Mouse (Mus musculus) embryonic facial prominence, embryonic 11.5 days (tissue): ENCODE data around the gene Sema3b. TPM values are rescaled to one million over a fixed set of nuclear protein-coding genes. Genes with fewer than 3 reads are reported as not detected.

Experiments used
- ATAC-seq: fragments of 200-750 bp; cut with Nextera tagmentation; replicated peaks from 2 replicates; pipeline ENCODE4 v1.8.0; 2017; ENCODE audit warnings: low read depth; ENCODE audit not compliant: insufficient number of reproducible peaks, low FRiP score, low TSS enrichment
- DNase-seq: peaks from one replicate; pipeline ENCODE4 v3.0.0-alpha.2; 2015; ENCODE audit warnings: low spot score
- H3K27ac ChIP-seq: fragments of 300-500 bp; sonication (generic); replicated peaks from 2 replicates; pipeline ENCODE4 v1.5.1; 2014; ENCODE audit warnings: mild to moderate bottlenecking, low read depth, low read length, control low read depth
- H3K27me3 ChIP-seq: fragments of 300-500 bp; sonication (generic); 2 replicates; pipeline ENCODE4 v1.6.1; 2014; ENCODE audit warnings: mild to moderate bottlenecking, low read length, moderate library complexity, mixed read lengths; ENCODE audit not compliant: control insufficient read depth, insufficient read depth
- H3K36me3 ChIP-seq: fragments of 300-500 bp; sonication (generic); replicated peaks from 2 replicates; pipeline ENCODE4 v1.6.1; 2014; ENCODE audit warnings: low read depth, mild to moderate bottlenecking, low read length, moderate library complexity, mixed read lengths; ENCODE audit not compliant: control insufficient read depth, insufficient read depth
- H3K4me1 ChIP-seq: fragments of 300-500 bp; sonication (generic); 2 replicates; pipeline ENCODE4 v1.6.1; 2014; ENCODE audit warnings: low read length, mixed read lengths; ENCODE audit not compliant: control insufficient read depth, insufficient read depth
- H3K4me2 ChIP-seq: fragments of 300-500 bp; sonication (generic); 2 replicates; pipeline ENCODE4 v1.6.1; 2014; ENCODE audit warnings: low read depth, mild to moderate bottlenecking, control low read depth, low read length, moderate library complexity
- H3K4me3 ChIP-seq: fragments of 300-500 bp; sonication (generic); 2 replicates; pipeline ENCODE4 v1.5.1; 2014; ENCODE audit warnings: low read depth, low read length, control low read depth
- H3K9ac ChIP-seq: fragments of 300-500 bp; sonication (generic); replicated peaks from 2 replicates; pipeline ENCODE4 v1.6.1; 2014; ENCODE audit warnings: mild to moderate bottlenecking, control low read depth, low read length
- H3K9me3 ChIP-seq: fragments of 300-500 bp; sonication (generic); replicated peaks from 2 replicates; pipeline ENCODE4 v1.6.1; 2016; ENCODE audit warnings: mild to moderate bottlenecking, low read length, inconsistent platforms, mixed read lengths; ENCODE audit not compliant: control insufficient read depth
- WGBS: fragments of 180-500 bp; shearing (Covaris S2); extraction: QIAGEN DNeasy Blood & Tissue Kit; methylation state at CpG from one replicate; pipeline ENCODE4 v1.1.7; 2014; 5-methylcytosine and 5-hydroxymethylcytosine counted together
- polyA plus RNA-seq: library from polyadenylated mRNA; unstranded; fragments of >200 nt; fragmentation: Nextera tagmentation; extraction: Ambion mirVana; gene quantifications from 2 replicates; pipeline ENCODE4 v1.2.1, GENCODE M21; 2014

The Sema3b gene
- polyA plus RNA-seq, 1 experiment from 2014 or later: 1.3 TPM

DNA sequence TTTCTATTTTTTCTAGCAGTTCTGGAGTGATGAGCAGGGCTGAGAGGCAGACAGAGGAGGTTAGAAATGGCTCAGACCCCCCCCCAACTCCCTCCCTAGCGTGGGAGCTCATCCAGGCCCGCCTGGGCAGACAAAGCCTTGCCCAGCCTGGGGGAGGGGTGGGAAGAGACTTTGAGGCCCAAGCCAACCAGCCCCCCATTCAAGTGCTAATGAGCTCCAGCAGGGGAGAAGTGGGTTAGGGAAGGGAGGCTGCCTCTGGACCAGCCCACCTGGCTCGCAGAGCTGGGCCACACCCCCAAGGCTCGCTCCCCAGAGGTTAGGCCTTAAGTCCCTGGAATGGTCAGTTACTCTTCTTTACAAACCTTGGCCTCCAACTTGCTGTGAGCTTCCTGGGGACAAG lies 21.5 kb upstream of the Sema3b start:
- ATAC-seq: peak; percentile 1; the same call in 1 of the 2 replicates
- peak; percentile 85 for DNase-seq
- Histone ChIP-seq H3K4me1 (peaks cover 40% of the 10 kb centered on the region), H3K27ac (peak overlapping the region; percentile 95), H3K36me3 (no peaks in the 10 kb centered on the region), H3K27me3 (no peaks in the 10 kb centered on the region), H3K4me3 (peak overlapping the region; percentile 15), H3K9ac (peak overlapping the region; percentile 58), H3K9me3 (no peaks in the 10 kb centered on the region), H3K4me2 (peak overlapping the region; percentile 38)
- WGBS: 3% methylated on average over 4 of the region's 4 CpGs

DNA sequence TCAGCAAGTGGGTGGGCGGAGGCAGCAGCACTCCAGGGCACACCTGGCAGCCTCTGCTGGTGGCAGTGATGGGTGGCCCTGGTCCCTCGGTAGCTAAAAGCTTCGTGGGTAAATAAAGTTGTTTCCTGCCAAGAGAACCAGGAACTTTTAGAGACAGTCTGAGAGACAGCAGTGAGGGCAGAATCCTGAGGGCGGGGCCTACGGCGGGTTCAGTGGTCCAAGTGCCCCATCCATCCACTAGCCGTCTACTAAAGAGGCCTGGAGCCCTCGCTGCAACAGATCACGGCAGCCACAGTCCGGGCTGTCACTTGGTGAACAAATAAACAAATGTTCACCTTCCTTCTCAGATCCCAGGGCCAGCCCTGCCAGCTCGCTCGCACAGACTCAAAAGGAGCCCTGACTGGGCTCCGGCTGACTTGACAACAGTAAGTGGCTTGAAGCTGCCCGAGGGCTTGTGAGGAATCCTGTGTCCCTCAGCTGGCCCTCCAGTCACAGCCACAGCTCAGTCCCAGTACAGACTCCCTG lies 20.9 kb upstream of the Sema3b start:
- Histone ChIP-seq H3K4me1 (peaks cover 39% of the 10 kb centered on the region), H3K9me3 (no peaks in the 10 kb centered on the region), H3K9ac (peak overlapping the region; percentile 58), H3K4me3 (peak overlapping the region; percentile 15), H3K4me2 (peak overlapping the region; percentile 38), H3K27ac (peak overlapping the region; percentile 95), H3K36me3 (no peaks in the 10 kb centered on the region), H3K27me3 (no peaks in the 10 kb centered on the region)
- peak; percentile 48 for DNase-seq
- no peak for ATAC-seq
- WGBS: 13% methylated on average over 14 of the region's 14 CpGs

DNA sequence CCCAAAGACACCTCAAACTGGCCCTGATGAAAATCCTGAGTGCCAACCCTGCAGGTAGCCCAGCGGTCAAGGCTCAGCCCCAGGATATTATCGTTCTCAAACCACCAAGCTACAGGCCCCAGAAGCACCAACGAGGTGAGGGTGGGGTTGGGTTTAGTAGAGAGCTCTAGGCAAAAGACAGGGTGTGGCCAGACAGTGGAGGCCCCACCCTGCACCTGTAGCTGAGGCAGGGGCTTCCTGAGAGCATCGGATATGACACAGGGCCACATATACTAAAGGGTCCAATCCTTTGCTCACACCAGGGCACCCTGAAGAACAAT lies 20.3 kb upstream of the Sema3b start:
- Histone ChIP-seq H3K27me3 (no peaks in the 10 kb centered on the region), H3K36me3 (no peaks in the 10 kb centered on the region), H3K27ac (peak overlapping the region; percentile 95), H3K4me3 (no peak overlapping the region), H3K9ac (peak overlapping the region; percentile 15; the same call in 1 of the 2 replicates), H3K9me3 (no peaks in the 10 kb centered on the region), H3K4me1 (peaks cover 37% of the 10 kb centered on the region), H3K4me2 (peak overlapping the region; percentile 13; the same call in 1 of the 2 replicates)
- ATAC-seq: no peak
- DNase-seq: no peak
- 29% methylated on average over 4 of the region's 4 CpGs for WGBS

DNA sequence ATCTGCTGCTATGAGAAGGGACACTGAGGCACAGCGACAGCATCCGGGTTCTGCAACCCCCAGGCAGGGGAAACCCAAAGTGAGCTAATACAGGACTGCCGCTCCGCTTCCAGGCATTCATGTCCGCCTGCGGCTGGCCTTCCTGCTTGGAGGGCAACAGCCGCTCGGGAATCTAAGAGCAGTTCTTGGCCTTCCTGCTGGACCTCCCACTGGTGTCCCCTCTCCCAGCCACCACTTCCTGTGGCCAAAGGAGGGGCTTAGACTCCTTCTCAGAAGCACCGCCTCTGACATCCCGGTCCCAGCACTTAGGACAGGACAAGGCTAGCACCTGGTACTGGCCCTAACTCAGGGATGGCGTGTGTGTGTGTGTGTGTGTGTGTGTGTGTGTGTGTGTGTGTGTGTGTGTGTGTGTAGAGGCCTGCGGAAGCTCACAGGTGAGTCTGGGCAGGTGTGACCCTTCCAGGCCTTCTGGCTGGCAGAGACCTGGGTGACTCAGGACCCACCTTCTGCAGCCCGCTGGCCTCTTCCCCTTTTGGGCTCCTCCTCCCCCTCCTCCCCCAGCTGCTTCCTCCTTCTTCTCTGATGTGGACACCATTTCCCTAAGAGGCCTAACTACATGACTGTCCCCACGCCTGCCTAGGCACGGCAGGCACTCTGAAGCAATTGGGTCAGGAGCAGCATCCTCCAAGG lies 19.8 kb upstream of the Sema3b start:
- H3K9me3 ChIP-seq: no peaks in the 10 kb centered on the region
- 49% methylated on average over 15 of the region's 15 CpGs for WGBS
- H3K4me2 ChIP-seq: peak overlapping the region; percentile 13
- H3K4me3 ChIP-seq: no peak overlapping the region
- no peaks in the 10 kb centered on the region for H3K36me3 ChIP-seq
- no peaks in the 10 kb centered on the region for H3K27me3 ChIP-seq
- peaks cover 35% of the 10 kb centered on the region for H3K4me1 ChIP-seq
- no peak for ATAC-seq
- H3K9ac ChIP-seq: peak overlapping the region; percentile 58
- peak; percentile 28 for DNase-seq
- peak overlapping the region; percentile 95 for H3K27ac ChIP-seq

DNA sequence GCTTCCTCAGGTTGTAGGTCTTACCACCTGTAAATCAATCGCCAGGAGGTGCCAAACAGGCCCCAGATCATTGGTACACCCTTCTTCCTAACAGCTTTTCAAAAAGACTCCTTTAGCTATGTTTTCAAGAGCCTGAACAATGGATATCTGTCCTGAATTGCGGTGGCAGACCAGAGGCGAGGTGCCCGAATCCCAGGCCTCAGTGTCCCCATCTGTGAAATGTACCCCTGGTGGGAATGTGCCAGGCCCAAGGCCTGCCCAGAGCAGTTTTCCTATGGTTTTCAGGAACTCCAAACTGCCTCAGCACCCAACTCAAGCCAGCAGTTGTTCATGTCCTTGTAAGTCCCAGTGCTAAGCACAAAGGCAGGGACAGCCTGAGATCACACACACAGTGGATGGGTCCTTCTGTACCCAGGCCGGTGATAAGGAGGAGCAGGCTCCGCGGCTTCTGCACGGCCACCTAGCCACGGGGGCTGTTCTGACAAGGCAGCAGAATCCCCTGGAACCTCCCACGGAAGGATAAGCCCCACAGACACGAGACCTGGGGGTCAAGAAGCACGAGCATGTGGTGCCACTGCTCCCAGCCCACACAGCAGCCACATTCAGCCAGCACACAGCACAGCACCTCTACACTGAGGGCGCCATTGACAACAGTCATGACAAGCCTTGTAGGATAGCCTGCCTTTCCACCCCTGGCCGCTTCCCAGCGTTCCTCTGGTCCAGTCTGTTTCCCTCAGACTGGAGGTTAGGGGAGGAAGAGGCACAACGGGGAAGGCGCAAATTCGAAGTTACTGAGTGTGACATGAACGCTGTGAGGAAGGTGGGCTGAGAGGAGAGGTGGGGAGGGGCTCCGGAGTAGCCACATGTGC lies 18.6 kb upstream of the Sema3b start:
- H3K4me3 ChIP-seq: no peak overlapping the region
- H3K4me2 ChIP-seq: no peak overlapping the region
- no peaks in the 10 kb centered on the region for H3K36me3 ChIP-seq

DNA sequence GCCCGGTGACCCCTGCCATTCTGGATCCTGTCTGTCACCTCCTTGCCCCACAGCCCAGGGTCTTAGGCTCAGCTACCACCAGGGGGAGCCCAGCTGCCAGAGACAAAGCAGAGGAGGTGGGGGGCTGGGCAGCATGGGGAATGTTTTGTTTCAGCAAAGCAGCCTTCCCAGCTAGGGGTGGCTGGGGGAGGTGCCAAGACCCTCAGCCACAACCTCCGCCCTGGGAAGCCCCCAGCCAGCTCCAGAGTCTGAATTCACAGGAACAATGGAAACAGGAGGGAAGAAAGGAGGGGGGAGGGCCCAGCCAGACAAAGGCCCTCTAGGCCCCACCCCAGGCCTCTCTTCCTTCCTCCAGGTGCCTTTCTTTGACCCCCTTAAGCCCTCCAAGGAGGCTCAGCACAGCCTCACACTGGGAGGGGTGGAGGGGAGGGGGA lies 17.8 kb upstream of the Sema3b start:
- Histone ChIP-seq H3K4me2 (peak overlapping the region; percentile 34; the same call in 1 of the 2 replicates), H3K36me3 (no peaks in the 10 kb centered on the region), H3K27ac (peak overlapping the region; percentile 86), H3K4me3 (0 out of 2 replicates have a peak overlapping the region, but pooled peaks have one; percentile 6), H3K9ac (peak overlapping the region; percentile 41), H3K9me3 (no peaks in the 10 kb centered on the region), H3K4me1 (peaks cover 32% of the 10 kb centered on the region), H3K27me3 (no peaks in the 10 kb centered on the region)
- WGBS: 0% methylated on average over 2 of the region's 2 CpGs
- ATAC-seq: peak; percentile 81
- peak; percentile 97 for DNase-seq

More for the DNA sequence above, 18.6 kb upstream of the Sema3b start:
- Histone ChIP-seq H3K4me1 (peaks cover 32% of the 10 kb centered on the region), H3K27me3 (no peaks in the 10 kb centered on the region), H3K9ac (peak overlapping the region; percentile 58), H3K27ac (peak overlapping the region; percentile 86), H3K9me3 (no peaks in the 10 kb centered on the region)
- WGBS: 38% methylated on average over 20 of the region's 20 CpGs
- ATAC-seq (no peak), DNase-seq (no peak)

DNA sequence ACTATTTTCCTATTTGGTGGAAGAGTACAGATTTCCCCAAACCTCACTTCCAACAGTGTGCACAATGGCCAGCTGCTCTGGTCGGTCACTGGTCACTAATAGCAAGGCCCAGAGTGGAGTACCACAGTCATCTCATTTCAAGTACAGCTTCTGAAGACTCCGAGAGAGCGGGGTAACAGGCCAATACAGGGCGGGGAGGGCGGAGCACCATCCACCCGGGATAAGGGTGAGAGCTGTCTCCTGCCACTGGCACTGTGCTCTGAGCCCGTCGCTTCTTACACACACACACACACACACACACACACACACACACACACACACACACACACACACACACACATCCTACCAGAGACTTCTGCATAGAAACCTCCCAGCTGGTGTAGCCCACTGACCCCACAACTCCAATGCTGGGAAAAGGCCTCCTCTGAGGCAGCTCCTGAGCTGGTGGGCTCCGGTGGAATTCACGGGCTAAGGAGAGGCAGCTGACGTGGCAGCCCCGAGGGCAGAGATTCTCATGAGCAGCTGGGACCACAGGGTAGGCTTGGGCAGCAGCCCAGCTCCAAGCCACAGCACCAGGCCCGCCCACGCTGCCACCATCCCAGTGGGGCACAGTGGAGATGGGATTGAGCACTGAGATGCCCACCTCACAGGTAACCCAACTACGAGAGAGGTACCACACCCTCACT lies 17.3 kb upstream of the Sema3b start:
- no peaks in the 10 kb centered on the region for H3K36me3 ChIP-seq
- WGBS: 46% methylated on average over 15 of the region's 15 CpGs
- peak; percentile 29 for ATAC-seq

More for the DNA sequence above, 17.3 kb upstream of the Sema3b start:
- peaks cover 32% of the 10 kb centered on the region for H3K4me1 ChIP-seq
- peak overlapping the region; percentile 34; the same call in 1 of the 2 replicates for H3K4me2 ChIP-seq
- H3K4me3 ChIP-seq: 0 out of 2 replicates have a peak overlapping the region, but pooled peaks have one; percentile 6
- DNase-seq: peak; percentile 53
- peak overlapping the region; percentile 86 for H3K27ac ChIP-seq
- peak overlapping the region; percentile 41 for H3K9ac ChIP-seq
- H3K9me3 ChIP-seq: no peaks in the 10 kb centered on the region
- no peaks in the 10 kb centered on the region for H3K27me3 ChIP-seq
